Mouse (Mus musculus) spleen, adult 18-20 months (tissue): ENCODE measurements around the gene Olfr643.

Source experiments
- DNase-seq, 2 experiments: peaks; one replicate each; pipeline ENCODE4 v3.0.0; 2022; ENCODE audit warnings: mixed read lengths in 2 of 2

Olfr643 gene

DNA sequence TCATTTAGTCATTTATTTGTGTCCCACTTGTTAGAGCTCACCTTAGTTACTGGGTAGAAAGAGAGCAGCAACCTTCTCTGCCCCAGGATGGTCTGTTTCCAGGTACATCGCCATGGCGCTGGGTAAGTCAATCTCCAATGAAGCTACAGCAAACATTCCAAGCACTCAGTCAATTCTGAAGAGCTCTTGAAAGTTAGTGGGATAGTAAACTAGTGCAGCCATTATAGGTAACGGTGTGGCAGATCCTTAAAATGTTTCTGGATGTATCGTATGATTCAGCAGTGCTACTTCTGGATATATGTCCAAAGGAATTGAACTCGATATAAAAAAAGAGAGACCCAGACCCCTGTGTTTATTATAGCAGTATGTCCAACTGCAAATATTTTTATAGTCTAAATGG, at the start of gene Olfr643:
Gene Olfr643, minus strand, starts transcription at position 101 of the 400 bp plus-strand sequence.
- DNase-seq = no peak

- no peak for DNase-seq
These were observed 46.1 kb upstream of the Olfr643 start, which contains the start of gene Olfr648 for GRCm38 (mm10) chr7:104183292-104183691. Gene Olfr648 (minus strand): TSS chr7:104183392.

DNA sequence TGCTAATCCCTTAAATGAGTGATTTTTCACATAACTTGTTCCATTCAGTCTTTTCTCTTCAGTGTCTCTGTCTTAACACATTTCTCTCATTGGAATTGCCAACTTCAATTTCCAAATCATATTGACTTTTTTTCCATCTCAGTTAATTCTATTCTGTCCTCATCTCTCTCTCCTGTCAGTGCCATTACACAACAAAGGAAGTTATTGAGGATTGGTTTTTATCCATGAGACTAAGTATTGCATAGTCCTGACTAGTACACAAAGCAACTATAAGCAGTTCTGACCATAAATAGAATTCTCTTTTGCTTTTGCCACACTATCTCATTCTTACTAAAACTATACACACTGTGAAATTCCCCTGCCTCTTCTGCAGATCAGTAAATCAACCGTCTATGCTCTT, 41.9 kb upstream of the Olfr643 start:
- DNase-seq = no peak

DNA sequence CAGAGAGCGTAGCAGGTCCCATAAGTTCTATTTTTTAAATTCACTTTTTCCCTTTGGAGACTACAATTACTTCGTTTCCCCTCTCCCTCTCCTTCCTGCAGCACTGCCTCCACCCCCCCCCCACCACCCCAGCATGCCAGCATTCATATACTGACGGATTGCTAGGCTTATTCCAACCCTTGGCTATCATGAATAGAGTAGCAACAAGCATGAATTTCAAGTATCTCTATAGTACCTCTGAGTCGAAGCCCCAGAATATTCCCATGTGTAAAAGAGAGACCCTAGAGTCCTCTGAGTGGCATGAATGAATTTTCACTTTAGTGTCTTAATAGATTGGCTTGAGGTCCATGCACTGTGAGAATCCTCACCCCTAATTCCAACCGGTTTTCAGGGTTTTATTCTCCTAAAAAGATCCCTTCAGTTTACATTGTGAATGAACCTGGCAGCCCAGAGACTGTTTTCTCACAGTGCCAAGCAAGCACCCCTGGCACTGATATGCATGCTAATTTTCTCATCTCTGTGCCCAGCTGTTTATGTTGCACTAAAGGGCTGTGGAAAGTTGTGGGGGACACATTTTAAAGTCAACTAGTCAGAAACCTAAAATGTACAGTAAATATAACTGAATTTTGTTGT, 41.3 kb upstream of the Olfr643 start:
- no peak for DNase-seq

DNA sequence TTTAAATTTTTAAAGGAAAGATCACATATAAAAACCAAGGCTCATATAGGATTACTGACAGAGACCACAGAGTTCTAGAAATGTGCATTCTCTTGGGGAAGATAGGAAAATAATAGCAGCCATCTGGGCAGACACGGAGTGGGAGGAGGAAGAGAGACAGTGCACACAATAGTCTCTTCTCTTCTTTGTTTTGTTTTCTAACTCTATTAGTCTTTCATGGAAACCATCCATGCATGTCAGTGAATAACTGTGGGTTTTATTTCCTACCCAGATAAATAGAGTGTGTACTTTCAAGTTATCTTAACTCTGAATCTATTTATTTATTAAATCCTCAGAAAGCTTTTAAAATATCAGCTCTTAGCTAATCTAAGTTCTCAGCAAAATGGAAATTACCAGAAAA, 37.9 kb upstream of the Olfr643 start:
- no peak for DNase-seq

DNA sequence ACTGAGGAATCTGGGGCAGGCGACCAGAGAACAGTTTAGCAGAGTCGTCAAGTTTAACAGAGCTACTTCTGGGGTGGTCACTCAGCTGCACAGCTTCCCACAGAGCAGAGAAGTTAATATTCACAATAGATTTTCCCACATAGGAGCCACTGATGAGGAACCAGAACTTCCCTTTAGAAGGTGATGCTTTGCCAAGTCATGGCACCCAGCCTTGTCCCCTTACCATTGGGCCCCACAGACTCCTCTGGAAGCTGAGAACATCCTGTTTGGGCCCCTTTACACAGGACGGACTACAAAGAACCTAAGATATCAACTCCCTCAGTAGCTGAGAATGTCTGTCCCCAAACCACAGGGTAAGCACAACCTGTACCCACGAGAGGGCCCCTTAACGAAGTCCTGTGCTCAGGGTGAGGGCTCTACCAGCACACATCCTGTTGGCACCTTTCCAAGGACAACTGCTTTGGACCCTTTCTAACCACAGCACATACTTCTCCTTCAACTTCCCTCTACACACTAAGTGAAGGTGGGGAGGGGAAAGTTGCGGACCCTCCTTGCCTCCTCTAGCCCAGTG, 32.5 kb upstream of the Olfr643 start:
- no peak for DNase-seq

DNA sequence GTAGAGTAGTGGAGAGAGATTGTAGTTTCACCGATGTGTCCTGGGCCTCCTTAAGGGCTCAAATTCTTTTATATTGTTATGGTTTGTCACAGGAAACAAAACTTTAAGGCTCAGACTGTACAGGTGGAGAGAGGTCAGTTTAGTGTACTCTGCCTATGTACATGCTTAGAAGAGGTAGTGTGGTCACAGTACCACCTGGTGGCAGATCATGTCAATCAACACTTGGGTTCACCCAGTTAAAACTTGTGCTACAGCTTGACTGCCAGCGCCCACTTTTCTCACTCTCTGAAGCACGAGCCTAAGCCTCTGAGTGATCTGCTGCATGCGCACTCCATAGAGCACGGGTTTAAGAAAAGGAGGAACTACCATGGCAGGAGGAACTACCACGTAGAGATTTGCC, 29.9 kb upstream of the Olfr643 start:
- DNase-seq = no peak

GRCm38 (mm10) chr7:104150456-104150855, 13.3 kb upstream of the Olfr643 start, which contains the start of gene Ubqlnl:
Gene Ubqlnl (minus strand): TSS chr7:104150556.
- DNase-seq = no peak

GRCm38 (mm10) chr7:104143179-104143578, 6.0 kb upstream of the Olfr643 start, which contains the start of gene Ubqln3:
Gene Ubqln3 (minus strand): TSS chr7:104143279.
- no peak for DNase-seq

GRCm38 (mm10) chr7:104129726-104130125, 7.5 kb downstream of the Olfr643 start, which contains the start of gene Ubqln5:
Gene Ubqln5 (minus strand): TSS chr7:104129826.
- DNase-seq = no peak

DNA sequence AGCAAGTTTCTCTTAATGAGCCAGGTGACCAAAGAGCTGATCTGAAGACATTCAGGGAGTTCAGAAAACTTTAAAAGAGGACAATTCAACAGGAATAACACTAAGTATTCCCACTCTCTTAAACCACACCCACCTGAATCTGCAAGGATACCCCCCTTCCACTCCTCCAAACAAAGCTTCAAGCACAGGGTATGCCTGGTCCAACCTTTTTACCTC, 32.5 kb downstream of the Olfr643 start, which contains the start of gene Olfr646:
Gene Olfr646, plus strand, starts transcription at position 117 of the 216 bp plus-strand sequence.
- DNase-seq = no peak

DNA sequence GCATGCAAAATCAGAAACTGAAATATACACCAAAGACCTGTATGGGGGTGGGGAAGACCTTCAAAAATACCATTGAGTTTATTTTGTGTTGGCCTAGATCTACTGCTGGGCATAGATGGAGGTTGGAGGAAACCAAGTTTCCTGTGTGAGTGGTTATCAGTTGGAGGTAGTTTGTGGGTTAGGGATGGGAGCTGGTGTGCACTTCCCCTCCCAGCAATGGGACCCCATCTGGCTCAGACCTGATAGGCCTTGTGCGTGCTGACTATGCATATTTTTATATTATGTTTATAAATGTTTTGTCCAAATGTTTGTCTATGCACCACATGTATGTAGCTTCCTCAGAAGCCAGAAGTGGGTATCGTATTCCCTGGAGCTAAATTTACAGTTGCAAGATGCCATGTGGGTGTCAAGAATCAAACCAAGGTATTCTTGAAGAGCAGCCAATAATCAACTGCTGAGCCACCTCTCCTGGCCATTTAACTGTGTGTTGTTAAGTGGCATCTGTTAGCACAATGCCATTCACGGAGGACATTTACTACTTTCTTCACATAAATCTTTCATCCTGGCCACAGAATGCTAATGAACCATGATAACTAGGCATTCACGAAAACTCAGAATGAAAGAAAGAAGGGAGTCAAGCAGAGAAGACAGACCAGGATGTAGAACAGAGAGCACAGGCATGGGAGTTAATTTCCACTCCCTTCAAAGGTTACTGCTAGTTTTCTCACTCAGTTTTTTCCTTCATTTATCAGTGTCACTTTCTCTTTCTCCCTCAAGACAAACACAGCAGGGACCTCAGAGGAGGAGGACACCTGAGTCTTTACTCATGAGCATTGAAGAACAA, 33.1 kb downstream of the Olfr643 start:
- no peak for DNase-seq

DNA sequence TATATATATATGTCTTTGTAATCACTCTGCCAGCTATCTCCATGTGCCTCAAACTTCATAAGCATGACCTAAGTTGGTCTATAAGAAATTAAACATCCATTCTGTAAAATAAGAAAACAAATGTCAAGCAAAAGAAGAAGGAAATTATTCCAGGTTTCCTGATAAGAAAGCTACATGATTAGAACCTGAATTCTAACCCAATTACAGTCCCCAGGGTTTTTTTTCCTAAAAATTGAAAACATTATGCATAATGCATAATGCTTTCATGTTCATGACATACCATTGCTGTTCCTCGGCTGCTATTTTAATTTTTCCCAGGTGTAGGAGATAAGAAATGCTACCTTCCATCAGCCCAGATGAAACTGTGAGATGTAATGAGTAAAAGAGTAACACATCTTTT, 51.8 kb downstream of the Olfr643 start, which contains the start of gene Olfr645:
Gene Olfr645, minus strand, starts transcription at position 101 of the 400 bp plus-strand sequence.
- DNase-seq = no peak

- no peak for DNase-seq
These were observed 65.4 kb downstream of the Olfr643 start, which contains the start of gene Olfr644 for GRCm38 (mm10) chr7:104071769-104072168. Gene Olfr644 (minus strand): TSS chr7:104071869.

DNA sequence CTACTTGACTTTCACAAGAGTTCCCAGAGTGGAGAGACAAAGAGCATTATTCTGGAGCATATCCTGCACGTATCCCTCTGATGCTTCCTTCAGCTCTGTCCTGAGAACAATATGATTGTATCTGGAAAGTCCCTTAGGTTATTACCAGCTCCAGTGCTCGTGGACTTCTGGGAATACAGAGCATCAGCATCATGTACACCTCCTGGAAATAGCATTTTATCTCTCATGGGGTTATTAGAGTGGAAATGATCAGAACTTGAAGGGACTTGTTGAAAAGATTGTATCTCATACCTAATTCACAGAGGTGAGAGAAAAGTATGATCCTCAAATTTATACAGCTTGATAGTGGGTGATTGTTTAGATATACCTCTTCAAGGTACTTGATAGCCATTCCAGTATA, 75.9 kb downstream of the Olfr643 start, which contains the start of gene 4930516K23Rik:
Gene 4930516K23Rik, minus strand, starts transcription at position 101 of the 400 bp plus-strand sequence.
- DNase-seq = no peak

DNA sequence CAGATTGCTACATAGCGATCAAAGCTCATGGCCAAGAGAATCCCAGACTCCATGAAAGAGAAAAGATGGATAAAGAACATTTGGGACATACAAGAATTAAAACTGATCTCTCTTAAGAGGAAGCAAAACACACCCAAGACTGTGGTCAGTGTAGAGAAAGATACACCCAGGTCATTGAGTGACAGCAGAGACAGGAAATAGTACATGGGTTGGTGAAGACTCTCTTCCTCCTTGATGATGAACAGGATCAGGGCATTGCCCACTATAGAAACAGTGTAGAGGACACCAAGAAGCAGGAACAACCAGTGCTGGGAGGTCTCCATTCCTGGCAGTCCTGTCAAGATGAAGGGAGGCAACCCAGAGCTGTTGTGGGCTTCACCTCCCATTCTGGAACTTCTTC, 78.0 kb downstream of the Olfr643 start:
- DNase-seq = no peak

DNA sequence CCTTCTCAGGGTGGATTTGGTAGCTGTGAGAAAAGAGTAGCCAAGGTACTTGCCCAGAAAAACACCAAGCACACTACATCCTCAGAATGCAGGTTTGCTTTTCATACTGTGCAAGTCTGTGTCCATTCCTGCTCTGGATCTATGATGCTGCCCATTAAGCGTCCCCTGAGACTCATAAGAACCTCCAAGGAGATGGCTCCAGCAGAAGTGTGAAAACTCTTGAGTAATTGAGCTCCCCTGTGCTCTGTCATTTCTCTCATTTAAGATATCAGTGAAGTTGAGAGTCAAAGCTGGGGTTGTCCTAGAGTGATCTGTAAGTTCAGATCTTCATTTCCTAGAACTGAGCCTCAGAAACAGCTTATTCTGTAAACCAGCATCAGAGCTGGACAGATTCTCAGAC, 84.6 kb downstream of the Olfr643 start, which contains the start of gene Olfr642:
Gene Olfr642, minus strand, starts transcription at position 101 of the 400 bp plus-strand sequence.
- DNase-seq = no peak

DNA sequence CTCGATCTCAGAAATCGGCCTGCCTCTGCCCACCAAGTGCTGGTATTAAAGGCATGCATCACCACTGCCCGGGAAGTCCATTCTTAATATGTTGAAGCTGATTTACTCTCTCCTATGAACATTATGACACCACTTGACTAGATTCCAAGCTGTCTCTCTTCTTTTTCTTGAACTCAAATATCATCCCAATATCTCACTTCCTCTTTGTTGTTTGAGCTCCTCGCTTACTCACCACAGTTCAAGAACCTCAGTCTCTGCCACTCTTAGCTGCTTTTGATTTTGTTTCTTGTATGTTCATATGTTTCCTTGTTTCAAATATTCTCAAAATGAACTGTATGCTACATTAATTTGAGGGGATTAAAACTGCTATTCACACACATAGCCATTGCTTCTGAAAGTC, 86.5 kb downstream of the Olfr643 start:
- DNase-seq = no peak

- no peak for DNase-seq
These were observed 102.1 kb downstream of the Olfr643 start, which contains the start of gene Olfr641 for GRCm38 (mm10) chr7:104035145-104035544. Gene Olfr641 (plus strand): TSS chr7:104035445.

GRCm38 (mm10) chr7:104026978-104027377, 110.2 kb downstream of the Olfr643 start:
- DNase-seq = no peak

DNA sequence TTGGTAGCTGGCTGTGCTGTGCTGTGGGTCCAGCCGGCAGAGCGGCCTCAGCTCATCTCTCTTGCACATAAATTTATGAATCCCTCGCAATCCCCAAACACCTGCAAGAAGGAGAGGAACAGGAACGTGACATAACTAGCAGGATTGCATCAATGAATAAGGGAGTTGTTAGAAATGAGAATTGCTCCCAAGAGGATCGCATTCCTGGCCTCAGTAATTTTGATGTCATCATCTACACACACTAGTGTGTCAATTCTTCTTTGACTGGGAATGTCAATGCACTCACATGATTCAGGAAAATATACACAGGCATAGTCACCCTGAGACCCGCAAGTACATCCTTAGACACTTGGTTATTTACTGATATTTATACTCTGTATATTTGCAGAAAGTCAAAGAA, 111.7 kb downstream of the Olfr643 start, which contains the start of gene Olfr640:
Gene Olfr640, minus strand, starts transcription at position 101 of the 400 bp plus-strand sequence.
- no peak for DNase-seq

DNA sequence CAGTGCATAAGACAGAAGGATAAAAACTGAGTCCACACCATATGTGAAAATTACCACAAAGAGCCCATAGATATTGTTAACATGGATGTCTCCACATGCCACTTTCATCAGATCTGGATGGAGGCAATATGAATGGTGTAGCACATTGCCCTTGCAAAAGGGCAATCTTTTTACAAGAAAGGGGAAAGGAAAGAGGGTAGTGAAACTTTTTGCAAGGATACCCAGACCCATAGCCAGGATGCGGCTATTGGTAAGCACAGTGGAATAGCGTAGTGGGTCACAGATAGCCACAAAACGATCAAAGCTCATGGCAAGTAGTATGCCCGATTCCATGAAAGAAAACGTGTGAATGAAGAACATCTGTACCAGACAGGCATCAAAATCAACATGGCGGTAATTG, 115.6 kb downstream of the Olfr643 start:
- DNase-seq = no peak

- no peak for DNase-seq
These were observed 118.3 kb downstream of the Olfr643 start for GRCm38 (mm10) chr7:104018953-104019352.
